Mouse (Mus musculus) megakaryocyte-erythroid progenitor cell, adult 5 weeks (primary cell): Measurements from ENCODE around the gene Akap17b. TPM values are rescaled to one million over a fixed set of nuclear protein-coding genes. Genes with fewer than 3 reads are reported as not detected.

ENCODE experiments used
- polyA plus RNA-seq: library from polyadenylated mRNA; stranded (reverse); fragments of >175 nt; gene quantifications from 2 replicates; pipeline ENCODE4 v1.2.3, GENCODE M21; 2012

The Akap17b gene
- 0.13 and 0.32 TPM in 2 replicates for polyA plus RNA-seq

GRCm38 (mm10) chrX:36644657-36645551 is at the start of gene Akap17b:
Gene Akap17b (minus strand): TSS chrX:36645395.

GRCm38 (mm10) chrX:36597707-36598389 is 47.3 kb downstream of the Akap17b start, which contains the start of gene Pgrmc1:
Gene Pgrmc1 (plus strand): TSS chrX:36598206.

Other genes starting within 250 kb of the Akap17b start
- gene Gm6268, start 244.1 kb downstream of the Akap17b start, polyA plus RNA-seq = not detected in 2 replicates
- not detected in 2 replicates for gene Gm14569, start 153.6 kb downstream of the Akap17b start, polyA plus RNA-seq
- gene Pgrmc1, start 47.2 kb downstream of the Akap17b start, polyA plus RNA-seq = 86.1 and 111 TPM in 2 replicates
- 0.54 and 1.4 TPM in 2 replicates for gene Slc25a43, start 98.3 kb upstream of the Akap17b start, polyA plus RNA-seq
- gene Slc25a5, start 150.3 kb upstream of the Akap17b start, polyA plus RNA-seq = 36.7 and 50.2 TPM in 2 replicates
- gene Ube2a, start 228.5 kb upstream of the Akap17b start, polyA plus RNA-seq = 150 and 230 TPM in 2 replicates
- gene C330007P06Rik, start 228.7 kb upstream of the Akap17b start, polyA plus RNA-seq = 1.7 and 2.2 TPM in 2 replicates